Mouse (Mus musculus) bone marrow, adult 2 months (tissue): Measurements from ENCODE around the gene Litaf.

ENCODE experiments used
- CTCF ChIP-seq: fragments of 200-500 bp; IDR thresholded peaks from 2 replicates; pipeline ENCODE4 v1.5.1; 2011; ENCODE audit warnings: low read length, control low read depth; ENCODE audit not compliant: control insufficient read depth, insufficient read depth
- POLR2A ChIP-seq: fragments of 200-500 bp; IDR thresholded peaks from 2 replicates; pipeline ENCODE4 v1.6.1; 2011; ENCODE audit warnings: low read depth, mild to moderate bottlenecking, control low read depth, low read length, borderline replicate concordance; ENCODE audit not compliant: control insufficient read depth

- no peak for TF ChIP-seq CTCF
- TF ChIP-seq POLR2A = no peak
These were observed 107.1 kb downstream of the Litaf start for GRCm38 (mm10) chr16:10958763-10959440.
